In genomic region chr6:84529912-84530311, GRCm38 (mm10) we compare ENCODE assay signal across 17 mouse cellular contexts.
"Had no signal": no experiment of that assay in that cellular context is flagged by ENCODE, and none has a peak within 500 bp of the region (broad histone marks: within the 10 kb centered on the region; RNA-seq: fewer than 3 reads in every experiment).

No protein-coding gene starts in this region.

- H3K27ac ChIP-seq: neural tube, embryonic 12.5 days; neural tube, embryonic 13.5 days; neural tube, embryonic 15.5 days; stomach, embryonic 15.5 days; stomach, postnatal 0 days had no signal

- H3K4me2 ChIP-seq: neural tube, embryonic 12.5 days; neural tube, embryonic 13.5 days; neural tube, embryonic 15.5 days; stomach, embryonic 15.5 days had no signal

- DNase-seq: retina, postnatal 1 day; right cerebral cortex, adult 18-20 months; right cerebral cortex, postnatal 14 days; right cerebral cortex, postnatal 25 days; right cerebral cortex, postnatal 4 days; spleen, adult 18-20 months; thymus, adult 18-20 months; thymus, adult 2 months; thymus, postnatal 14 days; thymus, postnatal 25 days; thymus, postnatal 36 days; thymus, postnatal 4 days had no signal

- H3K4me3 ChIP-seq: neural tube, embryonic 12.5 days; neural tube, embryonic 13.5 days; neural tube, embryonic 15.5 days; stomach, embryonic 15.5 days had no signal

- H3K9ac ChIP-seq: neural tube, embryonic 12.5 days; neural tube, embryonic 13.5 days; neural tube, embryonic 15.5 days; stomach, embryonic 15.5 days had no signal

- H3K36me3 ChIP-seq: neural tube, embryonic 12.5 days; neural tube, embryonic 13.5 days; neural tube, embryonic 15.5 days; stomach, embryonic 15.5 days had no signal

- H3K4me1 ChIP-seq: neural tube, embryonic 12.5 days; neural tube, embryonic 13.5 days; neural tube, embryonic 15.5 days; stomach, embryonic 15.5 days had no signal

- H3K9me3 ChIP-seq: neural tube, embryonic 12.5 days; neural tube, embryonic 13.5 days; neural tube, embryonic 15.5 days; stomach, embryonic 15.5 days had no signal

- H3K27me3 ChIP-seq: neural tube, embryonic 12.5 days; neural tube, embryonic 13.5 days; neural tube, embryonic 15.5 days; stomach, embryonic 15.5 days had no signal
